Mouse (Mus musculus) natural killer cell, adult 2 months (primary cell): ENCODE results near the gene 2310022A10Rik.

Experiments
- DNase-seq, 2 experiments: peaks; one replicate each; pipeline ENCODE4 v3.0.0; 2022; ENCODE audit warnings: low spot score in 2 of 2

2310022A10Rik gene

GRCm38 (mm10) chr7:27552931-27553513 is at the start of gene 2310022A10Rik, which contains the start of gene Pld3:
Gene 2310022A10Rik, plus strand, starts transcription at chr7:27553233.
Gene Pld3, minus strand, starts transcription at chr7:27553218.
- peak; percentile 95 to 97 for DNase-seq

DNA sequence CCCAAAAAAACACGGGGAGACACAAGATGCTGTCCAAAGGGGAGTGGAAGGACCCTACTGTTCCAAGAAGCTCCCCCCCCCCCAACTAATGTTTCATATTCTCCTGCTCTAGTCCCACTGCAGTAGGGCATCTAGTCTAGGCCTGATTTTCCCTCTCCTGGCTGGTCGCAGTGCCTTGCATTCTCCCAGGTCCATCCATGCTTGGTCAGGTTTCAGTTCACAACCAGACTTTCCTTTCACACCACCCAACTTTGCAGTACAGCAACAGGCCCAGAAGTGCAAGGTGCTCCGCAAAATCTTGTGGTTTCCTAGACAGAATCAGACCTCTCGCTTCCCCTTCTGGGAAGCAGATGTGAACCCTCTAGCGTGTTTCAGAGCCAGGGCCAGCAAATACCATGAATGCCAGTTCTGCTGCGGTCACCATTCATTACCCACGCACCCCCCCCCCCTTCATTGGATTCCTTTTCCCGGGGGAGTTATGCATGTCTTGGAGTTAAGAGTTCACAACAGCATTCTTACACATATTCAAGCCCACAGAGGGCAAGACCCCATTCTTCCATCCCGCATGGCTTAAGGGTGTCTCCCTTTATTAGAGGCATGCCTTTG is 46.2 kb upstream of the 2310022A10Rik start:
- DNase-seq = peak in 1 of 2 experiments; percentile 29

GRCm38 (mm10) chr7:27507711-27508647 is 45.1 kb upstream of the 2310022A10Rik start:
- DNase-seq = peak; percentile 100

- DNase-seq = peak; percentile 66 to 76
These were observed 44.4 kb upstream of the 2310022A10Rik start for GRCm38 (mm10) chr7:27508648-27509005.

DNA sequence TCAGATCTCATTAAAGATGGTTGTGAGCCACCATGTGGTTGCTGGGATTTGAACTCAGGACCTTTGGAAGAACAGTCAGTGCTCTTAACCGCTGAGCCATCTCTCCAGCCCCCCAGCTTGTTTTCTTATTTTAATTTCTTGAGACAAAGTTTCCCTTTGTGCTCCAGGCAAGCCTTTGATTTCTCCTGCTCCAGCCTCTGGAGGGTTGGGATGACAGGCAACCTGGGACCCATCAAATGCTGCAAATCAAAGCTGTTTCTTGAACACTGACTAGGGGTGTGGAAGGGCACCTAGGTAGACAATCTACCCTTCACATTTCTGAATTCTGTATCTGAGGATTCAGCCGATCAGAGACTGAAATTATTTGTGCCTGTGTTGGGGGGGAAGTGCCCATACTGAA is 42.2 kb upstream of the 2310022A10Rik start:
- no peak for DNase-seq

DNA sequence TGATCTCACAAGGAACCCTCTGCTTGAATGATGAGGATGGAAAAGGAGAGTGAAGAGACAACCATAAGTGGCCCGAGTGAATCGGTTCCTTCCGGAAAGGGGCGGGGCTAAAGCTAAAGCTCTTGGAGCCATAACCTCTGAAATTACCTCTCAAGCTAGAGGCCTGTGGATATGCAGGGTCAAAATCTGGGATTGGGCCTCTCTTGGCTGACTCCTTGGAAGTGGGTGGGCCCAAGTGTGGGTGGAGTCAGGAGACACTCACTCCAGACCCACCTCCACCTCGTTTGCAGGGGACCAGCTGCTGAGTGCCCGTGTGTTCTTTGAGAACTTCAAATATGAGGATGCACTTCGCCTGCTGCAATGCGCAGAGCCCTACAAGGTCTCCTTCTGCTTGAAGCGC is 38.1 kb upstream of the 2310022A10Rik start:
- no peak for DNase-seq

DNA sequence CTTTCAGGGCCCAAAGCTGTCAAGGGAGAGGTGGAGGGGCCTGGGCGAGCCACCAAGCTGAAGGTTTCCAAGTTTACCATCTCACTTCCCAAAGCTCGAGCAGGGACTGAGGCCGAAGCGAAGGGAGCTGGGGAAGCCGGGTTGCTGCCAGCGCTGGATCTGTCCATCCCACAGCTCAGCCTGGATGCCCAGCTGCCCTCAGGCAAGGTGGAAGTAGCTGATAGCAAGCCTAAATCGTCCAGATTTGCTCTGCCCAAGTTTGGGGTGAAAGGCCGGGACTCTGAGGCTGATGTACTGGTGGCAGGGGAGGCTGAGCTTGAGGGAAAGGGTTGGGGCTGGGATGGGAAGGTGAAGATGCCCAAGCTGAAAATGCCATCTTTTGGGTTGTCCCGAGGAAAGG is 34.7 kb upstream of the 2310022A10Rik start:
- DNase-seq = no peak

GRCm38 (mm10) chr7:27520104-27520503 is 32.9 kb upstream of the 2310022A10Rik start:
- no peak for DNase-seq

GRCm38 (mm10) chr7:27520599-27520998 is 32.4 kb upstream of the 2310022A10Rik start:
- DNase-seq = no peak

DNA sequence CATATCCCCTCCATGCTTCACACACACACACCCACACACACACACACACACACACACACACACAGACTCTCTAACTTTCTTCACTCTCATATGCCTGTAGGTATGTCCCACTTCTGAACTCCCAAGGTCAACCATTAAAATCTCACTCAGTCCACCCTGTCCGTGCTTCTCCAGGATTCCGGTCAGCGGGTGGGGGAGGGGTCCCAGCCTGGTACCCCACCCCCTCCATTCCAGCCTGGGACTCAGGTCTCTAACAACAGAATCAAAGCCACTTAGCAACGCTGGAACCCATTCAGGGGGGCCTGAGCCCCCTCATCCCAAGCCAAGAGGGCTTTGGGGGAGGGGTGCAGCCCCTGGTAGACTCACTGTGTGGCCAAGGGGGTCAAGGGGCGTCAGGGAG is 30.1 kb upstream of the 2310022A10Rik start, which contains the start of gene Hipk4:
TSS of gene Hipk4 (plus strand) at position 301 of the 400 bp plus-strand sequence.
- no peak for DNase-seq

- no peak for DNase-seq
These were observed 29.2 kb upstream of the 2310022A10Rik start for GRCm38 (mm10) chr7:27523805-27524204.

GRCm38 (mm10) chr7:27526039-27526827 is 26.8 kb upstream of the 2310022A10Rik start:
- DNase-seq = peak; percentile 52 to 70

DNA sequence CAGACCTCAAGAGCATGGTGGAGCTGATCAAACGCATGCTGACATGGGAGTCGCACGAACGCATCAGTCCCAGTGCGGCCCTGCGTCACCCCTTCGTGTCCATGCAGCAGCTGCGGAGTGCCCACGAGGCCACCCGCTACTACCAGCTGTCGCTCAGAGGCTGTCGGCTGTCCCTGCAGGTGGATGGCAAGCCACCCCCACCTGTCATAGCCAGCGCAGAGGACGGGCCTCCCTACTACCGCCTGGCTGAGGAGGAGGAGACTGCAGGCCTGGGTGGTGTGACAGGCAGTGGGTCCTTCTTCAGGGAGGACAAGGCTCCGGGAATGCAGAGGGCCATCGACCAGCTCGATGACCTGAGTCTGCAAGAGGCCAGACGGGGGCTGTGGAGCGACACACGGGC is 24.0 kb upstream of the 2310022A10Rik start:
- no peak for DNase-seq

GRCm38 (mm10) chr7:27530937-27531336 is 22.1 kb upstream of the 2310022A10Rik start:
- DNase-seq = no peak

DNA sequence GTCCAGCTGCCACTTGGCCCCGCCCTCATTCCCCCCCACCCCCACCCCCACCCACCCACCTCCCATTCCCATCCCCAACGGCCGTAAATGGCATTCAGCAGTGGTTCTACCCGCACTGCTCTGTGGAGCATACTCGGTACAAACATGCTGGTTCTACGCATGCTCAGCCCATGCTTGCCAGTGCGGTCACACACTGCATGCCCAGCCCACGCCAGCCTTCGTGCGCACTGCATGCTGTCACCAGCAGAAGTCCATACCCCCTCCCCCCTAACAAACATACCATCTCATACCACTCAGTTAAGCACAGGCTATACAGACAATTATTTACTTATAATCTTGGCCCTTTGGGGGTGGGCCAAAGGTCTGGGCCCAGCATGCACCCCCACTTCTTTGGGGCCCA is 21.3 kb upstream of the 2310022A10Rik start:
- DNase-seq = no peak

DNA sequence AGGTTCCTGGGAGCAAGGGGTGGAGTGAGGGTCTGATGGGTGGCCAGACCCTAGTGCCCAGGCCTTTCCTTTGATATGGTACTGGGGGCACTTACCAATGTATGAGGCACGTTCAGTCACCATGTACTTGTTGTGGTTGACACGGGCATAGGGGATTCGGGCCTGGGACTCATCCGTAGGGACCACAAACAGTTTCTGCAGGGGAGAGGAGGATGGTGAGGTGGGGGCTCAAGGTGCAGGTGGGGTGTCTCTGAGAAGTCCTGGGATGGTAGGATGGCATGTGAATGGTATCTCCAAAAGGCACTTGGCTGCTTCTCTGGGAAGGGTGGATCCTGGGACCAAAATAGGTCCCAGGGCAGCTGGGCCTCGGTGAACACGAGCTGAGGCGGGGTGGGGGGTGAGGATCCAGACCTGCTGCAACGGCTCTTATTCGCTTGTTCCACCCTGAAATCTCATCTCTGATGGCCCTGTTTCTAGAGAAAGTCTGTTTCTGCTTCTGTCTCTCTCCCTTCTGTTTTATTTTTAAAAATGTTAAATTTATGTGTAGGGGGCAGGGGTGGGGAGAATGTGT is 20.5 kb upstream of the 2310022A10Rik start:
- no peak for DNase-seq

GRCm38 (mm10) chr7:27535386-27535785 is 17.6 kb upstream of the 2310022A10Rik start:
- DNase-seq = no peak

DNA sequence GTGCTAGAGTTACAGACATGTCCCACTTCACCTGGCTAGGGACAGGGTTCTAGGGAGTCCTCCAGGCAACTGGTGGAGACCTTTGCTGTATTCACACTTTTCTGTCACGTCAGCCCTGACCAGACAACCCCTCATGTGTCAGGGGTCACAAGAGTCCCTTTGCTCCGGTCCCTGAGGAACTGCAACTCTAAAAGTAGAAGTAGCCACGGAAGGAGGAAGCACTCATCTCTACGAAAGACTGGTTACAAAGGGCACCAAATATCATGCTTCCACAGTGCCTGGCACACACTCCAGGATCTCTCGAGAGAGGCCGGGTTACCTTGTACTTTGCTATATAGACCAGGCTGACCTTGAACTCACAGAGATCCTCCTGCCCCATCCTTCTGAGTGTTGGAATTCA is 16.4 kb upstream of the 2310022A10Rik start:
- no peak for DNase-seq

GRCm38 (mm10) chr7:27537998-27538397 is 15.0 kb upstream of the 2310022A10Rik start:
- no peak for DNase-seq

DNA sequence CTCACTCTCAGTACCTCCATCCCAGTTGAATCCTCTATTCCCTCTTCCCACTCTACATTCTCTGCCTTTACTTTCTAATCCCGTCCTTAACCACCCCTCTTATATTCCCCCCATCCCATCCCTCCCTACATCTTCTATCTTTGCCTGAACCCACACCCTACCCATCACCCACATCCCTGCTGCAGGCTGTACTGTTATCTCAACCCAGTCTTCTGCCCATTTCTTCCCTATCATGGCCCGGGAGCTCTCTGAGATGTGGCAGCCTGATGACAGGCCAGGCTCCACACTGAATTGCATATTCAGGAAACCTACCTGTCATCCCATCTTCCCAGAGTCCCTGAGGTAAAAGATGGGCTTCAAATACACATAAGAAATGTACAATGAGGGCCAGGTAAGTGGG is 14.2 kb upstream of the 2310022A10Rik start:
- no peak for DNase-seq

- DNase-seq = no peak
These were observed 12.5 kb upstream of the 2310022A10Rik start for GRCm38 (mm10) chr7:27540521-27540920.
